Mouse (Mus musculus): ENCODE data around the gene Esp36. TPM values are rescaled to one million over a fixed set of nuclear protein-coding genes. Genes with fewer than 3 reads are reported as not detected.
"Not testable (repeated sequence)": the region's sequence is repeated elsewhere in the genome, so short reads cannot be mapped to it uniquely, and the experiment has no call there.

Esp36 gene
- polyA plus RNA-seq (2014; fragmentation: Nextera tagmentation; extraction: Ambion mirVana): not detected in 2 replicates

DNA sequence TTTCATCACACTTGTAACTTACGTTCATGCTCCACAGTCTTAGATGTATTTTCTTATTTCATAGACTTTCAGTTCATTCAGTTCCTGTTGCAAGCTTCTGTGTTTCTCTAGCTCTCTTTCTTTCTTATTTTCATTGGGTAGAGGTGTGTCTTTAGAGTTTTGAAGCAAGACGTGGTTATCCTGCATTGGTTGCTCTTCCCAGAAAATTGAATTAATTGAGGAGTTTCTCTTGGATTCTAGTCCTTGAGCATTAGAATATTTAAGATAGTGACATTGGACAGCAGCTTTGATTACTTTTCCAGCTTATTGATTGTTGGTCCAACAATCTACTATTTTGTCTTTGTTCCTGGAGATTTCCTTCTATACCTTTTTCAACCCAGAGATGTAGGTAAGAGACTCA lies at the start of gene Esp36:
Gene Esp36, minus strand, starts transcription at position 101 of the 400 bp plus-strand sequence.
- H3K36me3 ChIP-seq (ENCODE audit: control insufficient read depth, insufficient read depth, low read length): no peaks in the 10 kb centered on the region
- no peak within 1 kb of the TSS for H3K4me2 ChIP-seq (ENCODE audit: low read depth, low read length)
- no peak within 1 kb of the TSS for H3K9ac ChIP-seq (replicated peaks; ENCODE audit: low read depth, low read length)
- H3K27ac ChIP-seq (ENCODE audit: low read depth, low read length): no peak within 1 kb of the TSS
- 83% methylated on average over 2 of the region's 2 CpGs for WGBS
- no peaks in the 10 kb centered on the region; the same call in 1 of the 2 replicates for H3K9me3 ChIP-seq (ENCODE audit: control insufficient read depth, low read length)
- no peak for ATAC-seq (ENCODE audit: low read depth)
- H3K4me1 ChIP-seq (ENCODE audit: control insufficient read depth, insufficient read depth, low read length): no peaks in the 10 kb centered on the region
- H3K4me3 ChIP-seq (ENCODE audit: low read depth, low read length): no peak within 1 kb of the TSS
- no peaks in the 10 kb centered on the region for H3K27me3 ChIP-seq (ENCODE audit: control insufficient read depth, insufficient read depth, low read length)

DNA sequence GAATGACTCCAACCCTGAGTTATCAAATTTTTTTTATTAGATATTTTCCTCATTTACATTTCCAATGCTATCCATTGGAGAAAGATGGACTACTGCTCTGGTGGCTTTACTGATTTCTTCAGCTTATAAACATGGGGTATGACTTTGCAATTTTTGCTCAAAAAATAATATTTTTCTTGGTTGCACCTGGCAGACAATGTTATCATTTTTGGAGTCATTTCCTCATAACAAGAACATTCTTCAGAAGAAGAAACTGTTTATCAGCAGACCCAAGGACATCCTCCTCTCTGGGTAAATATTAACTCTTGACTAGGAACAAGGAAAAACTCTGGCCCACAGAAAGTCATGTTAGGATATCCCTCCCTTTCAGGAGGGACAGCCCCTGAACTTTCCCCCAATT lies 36.2 kb upstream of the Esp36 start:
- not testable (repeated sequence) for H3K9me3 ChIP-seq (ENCODE audit: control insufficient read depth, low read length); ATAC-seq (ENCODE audit: low read depth); H3K9ac ChIP-seq (replicated peaks; ENCODE audit: low read depth, low read length); H3K4me1 ChIP-seq (ENCODE audit: control insufficient read depth, insufficient read depth, low read length); H3K4me2 ChIP-seq (ENCODE audit: low read depth, low read length); H3K36me3 ChIP-seq (ENCODE audit: control insufficient read depth, insufficient read depth, low read length); H3K27me3 ChIP-seq (ENCODE audit: control insufficient read depth, insufficient read depth, low read length); H3K4me3 ChIP-seq (ENCODE audit: low read depth, low read length); H3K27ac ChIP-seq (ENCODE audit: low read depth, low read length)

DNA sequence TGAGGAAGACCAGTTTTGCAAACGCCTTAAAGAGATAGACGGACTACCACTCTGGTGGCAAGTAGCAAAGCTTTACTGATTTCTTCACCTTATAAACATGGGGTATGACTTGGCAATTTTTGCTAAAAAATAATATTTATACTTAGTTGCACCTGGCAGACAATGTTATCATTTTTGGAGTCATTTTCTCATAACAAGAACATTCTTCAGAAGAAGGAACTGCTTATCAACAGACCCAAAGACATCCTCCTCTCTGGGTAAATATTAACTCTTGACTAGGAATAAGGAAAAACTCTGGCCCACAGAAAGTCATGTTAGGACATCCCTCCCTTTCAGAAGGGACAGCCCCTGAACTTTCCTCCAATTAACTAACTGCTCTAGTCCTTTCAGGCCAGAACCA lies 30.7 kb upstream of the Esp36 start:
- Histone ChIP-seq H3K9me3 (ENCODE audit: control insufficient read depth, low read length) (no peaks in the 10 kb centered on the region), H3K27me3 (ENCODE audit: control insufficient read depth, insufficient read depth, low read length) (no peaks in the 10 kb centered on the region), H3K9ac (replicated peaks; ENCODE audit: low read depth, low read length) (no peak overlapping the region), H3K4me1 (ENCODE audit: control insufficient read depth, insufficient read depth, low read length) (no peaks in the 10 kb centered on the region), H3K4me3 (ENCODE audit: low read depth, low read length) (no peak overlapping the region), H3K36me3 (ENCODE audit: control insufficient read depth, insufficient read depth, low read length) (no peaks in the 10 kb centered on the region), H3K4me2 (ENCODE audit: low read depth, low read length) (no peak overlapping the region), H3K27ac (ENCODE audit: low read depth, low read length) (no peak overlapping the region)
- 96% methylated on average over 2 of the region's 2 CpGs for WGBS
- ATAC-seq (ENCODE audit: low read depth): no peak

DNA sequence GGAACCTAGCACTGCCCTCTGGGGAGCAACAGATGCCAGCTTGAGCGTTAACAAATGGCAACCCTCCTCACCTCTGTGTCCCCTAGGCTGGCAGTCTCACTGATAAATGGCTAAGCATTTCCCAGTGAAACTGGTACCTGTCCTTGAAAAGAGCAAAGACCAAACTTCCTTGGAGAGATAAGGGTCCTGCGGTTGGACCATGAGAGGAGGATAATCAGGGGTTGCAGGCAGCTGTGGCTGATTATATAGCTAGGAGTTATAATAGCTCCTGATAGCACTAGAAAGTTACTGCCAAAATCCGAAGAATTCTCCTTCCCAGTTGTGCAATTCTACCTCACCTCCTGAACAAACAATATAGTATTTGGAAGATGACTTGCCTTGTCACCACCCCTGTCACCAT lies 13.8 kb downstream of the Esp36 start:
- WGBS: 88% methylated on average over 3 of the region's 3 CpGs
- Histone ChIP-seq H3K9ac (replicated peaks; ENCODE audit: low read depth, low read length) (no peak overlapping the region), H3K4me1 (ENCODE audit: control insufficient read depth, insufficient read depth, low read length) (no peaks in the 10 kb centered on the region), H3K4me3 (ENCODE audit: low read depth, low read length) (no peak overlapping the region), H3K27me3 (ENCODE audit: control insufficient read depth, insufficient read depth, low read length) (no peaks in the 10 kb centered on the region), H3K9me3 (ENCODE audit: control insufficient read depth, low read length) (0 out of 2 replicates have a peak, but pooled peaks cover 3% of the 10 kb centered on the region), H3K4me2 (ENCODE audit: low read depth, low read length) (no peak overlapping the region), H3K27ac (ENCODE audit: low read depth, low read length) (no peak overlapping the region), H3K36me3 (ENCODE audit: control insufficient read depth, insufficient read depth, low read length) (no peaks in the 10 kb centered on the region)
- no peak for ATAC-seq (ENCODE audit: low read depth)

DNA sequence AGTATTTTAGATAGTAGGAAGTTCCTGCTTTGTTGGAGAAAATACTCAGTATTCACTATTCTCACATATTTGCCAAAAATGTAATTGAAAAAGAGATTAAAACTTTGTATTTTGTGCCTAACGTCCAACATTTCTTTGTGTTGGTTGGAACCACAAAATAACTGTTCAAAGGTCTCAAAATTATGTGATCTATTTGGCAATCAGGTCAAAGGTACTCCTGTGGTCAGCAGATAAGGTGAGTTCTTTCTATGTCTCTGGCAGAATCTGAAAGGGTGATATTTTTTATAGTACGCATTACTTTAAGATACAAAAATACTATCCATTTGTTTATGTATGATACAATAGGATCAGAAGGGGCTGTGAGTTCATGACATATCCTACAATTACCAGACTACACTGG lies 28.2 kb downstream of the Esp36 start:
- no peaks in the 10 kb centered on the region for H3K36me3 ChIP-seq (ENCODE audit: control insufficient read depth, insufficient read depth, low read length)
- no peak for ATAC-seq (ENCODE audit: low read depth)
- H3K27me3 ChIP-seq (ENCODE audit: control insufficient read depth, insufficient read depth, low read length): no peaks in the 10 kb centered on the region
- H3K4me3 ChIP-seq (ENCODE audit: low read depth, low read length): no peak overlapping the region
- 72% methylated on average over 2 of the region's 2 CpGs for WGBS
- no peaks in the 10 kb centered on the region for H3K9me3 ChIP-seq (ENCODE audit: control insufficient read depth, low read length)
- H3K9ac ChIP-seq (replicated peaks; ENCODE audit: low read depth, low read length): no peak overlapping the region
- no peak overlapping the region for H3K4me2 ChIP-seq (ENCODE audit: low read depth, low read length)
- no peaks in the 10 kb centered on the region for H3K4me1 ChIP-seq (ENCODE audit: control insufficient read depth, insufficient read depth, low read length)
- no peak overlapping the region for H3K27ac ChIP-seq (ENCODE audit: low read depth, low read length)

Other genes with a start within 250 kb of the Esp36 start
- gene Olfr134, start 248.8 kb downstream of the Esp36 start, polyA plus RNA-seq (2014; fragmentation: Nextera tagmentation; extraction: Ambion mirVana): not detected in 2 replicates
- gene Olfr135, start 215.8 kb downstream of the Esp36 start, polyA plus RNA-seq (2014; fragmentation: Nextera tagmentation; extraction: Ambion mirVana): not detected in 2 replicates
- gene Olfr138, start 159.2 kb downstream of the Esp36 start, polyA plus RNA-seq (2014; fragmentation: Nextera tagmentation; extraction: Ambion mirVana): not detected in 2 replicates
- gene Olfr137, start 112.6 kb downstream of the Esp36 start, polyA plus RNA-seq (2014; fragmentation: Nextera tagmentation; extraction: Ambion mirVana): not detected in 2 replicates
- gene Olfr136, start 90.4 kb downstream of the Esp36 start, polyA plus RNA-seq (2014; fragmentation: Nextera tagmentation; extraction: Ambion mirVana): not detected in 2 replicates
- not detected in 2 replicates for gene Esp34, start 134.0 kb upstream of the Esp36 start, polyA plus RNA-seq (2014; fragmentation: Nextera tagmentation; extraction: Ambion mirVana)
- not detected in 2 replicates for gene Esp31, start 219.3 kb upstream of the Esp36 start, polyA plus RNA-seq (2014; fragmentation: Nextera tagmentation; extraction: Ambion mirVana)